Mouse (Mus musculus): Measurements from ENCODE around the gene Sirt5. TPM values are rescaled to one million over a fixed set of nuclear protein-coding genes. Genes with fewer than 3 reads are reported as not detected.

Gene Sirt5
- 10 to 100 TPM; 26.9 to 48.4 TPM for polyA plus RNA-seq (2017; shearing (Covaris generic))

DNA sequence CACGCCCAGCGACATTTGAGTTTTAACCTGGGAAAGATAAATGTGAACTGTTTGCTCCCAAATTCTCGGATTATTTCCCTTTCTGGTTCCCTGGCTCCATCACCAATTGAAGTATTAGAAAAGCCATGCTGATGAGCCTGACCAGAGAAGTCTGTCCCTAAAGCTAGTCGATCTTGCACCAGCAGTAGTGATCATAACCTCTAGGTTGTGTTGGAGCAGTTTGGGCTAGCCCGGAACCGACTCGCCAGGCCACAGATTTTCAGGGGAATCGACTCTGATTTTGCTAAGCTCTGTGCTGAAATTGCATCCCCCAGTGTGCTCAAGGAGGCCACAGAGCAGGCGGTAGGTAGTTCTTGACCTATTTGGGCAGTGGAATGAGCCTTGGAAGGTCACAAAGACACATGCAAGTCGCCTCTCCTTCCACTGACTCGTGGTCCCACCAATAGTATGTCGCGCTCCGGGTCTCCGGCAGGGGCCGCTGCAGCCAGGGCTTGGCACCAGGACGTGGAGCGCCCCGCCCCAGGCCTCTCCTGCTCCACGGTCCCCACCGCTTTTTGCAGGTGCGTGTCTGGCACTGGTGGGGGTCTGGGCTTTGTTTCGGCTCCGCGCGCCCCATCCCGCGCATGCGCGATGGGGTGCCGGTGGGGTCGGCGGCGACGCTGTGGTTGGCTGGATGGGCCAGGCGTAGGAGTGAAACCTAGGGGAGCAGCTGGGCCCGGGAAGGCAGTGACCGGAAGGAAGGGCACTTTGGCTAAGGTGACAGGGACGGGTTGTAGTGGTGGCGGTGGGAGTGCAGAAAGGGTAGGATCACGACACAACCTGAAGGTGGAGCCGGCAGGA is at the start of gene Sirt5:
Gene Sirt5, plus strand, starts transcription at position 512 of the 840 bp plus-strand sequence.
- ATAC-seq, result peak; percentile 92

GRCm38 (mm10) chr13:43317411-43317810 is 47.9 kb upstream of the Sirt5 start:
- ATAC-seq, result no peak

DNA sequence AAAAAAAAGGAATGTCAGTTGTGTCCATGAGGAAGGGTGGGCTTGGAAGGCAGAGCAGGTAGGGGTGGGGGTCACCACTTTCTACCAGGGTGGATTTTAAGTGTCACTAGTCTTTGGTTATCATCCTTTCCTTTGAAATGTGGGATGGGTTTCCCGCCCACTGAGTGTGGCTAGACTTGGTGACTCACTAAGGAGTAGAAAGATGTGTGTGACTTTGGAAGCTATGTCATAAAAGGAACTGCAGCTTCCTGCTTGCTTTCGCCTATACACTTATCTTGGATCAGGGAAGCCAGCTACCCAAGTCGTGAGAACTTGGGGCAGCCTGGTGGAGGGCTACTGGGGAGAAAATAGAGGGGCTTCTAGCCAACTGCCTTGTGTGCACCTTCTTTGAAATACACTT is 45.9 kb upstream of the Sirt5 start:
- ATAC-seq, result no peak

GRCm38 (mm10) chr13:43321492-43321891 is 43.8 kb upstream of the Sirt5 start:
- no peak for ATAC-seq

DNA sequence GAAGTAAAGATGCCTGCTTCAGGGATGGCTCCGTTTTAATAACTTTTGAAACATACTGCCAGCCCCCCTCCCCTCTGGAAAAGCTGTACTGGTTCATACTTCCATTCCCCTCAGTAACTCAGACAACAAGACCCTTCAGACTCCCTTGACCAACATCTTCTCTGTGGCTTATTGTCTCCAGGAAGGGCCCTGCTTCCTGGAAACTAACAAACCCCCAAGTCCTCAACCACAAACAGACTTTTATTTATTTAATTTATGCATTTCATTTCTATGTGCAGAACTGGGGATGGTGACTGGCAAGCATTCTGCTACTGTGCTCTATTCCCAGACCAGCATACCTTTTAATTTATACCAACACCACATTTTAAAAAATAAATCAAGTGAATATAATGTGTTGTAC is 39.9 kb upstream of the Sirt5 start:
- ATAC-seq, result no peak

GRCm38 (mm10) chr13:43331721-43332444 is 33.4 kb upstream of the Sirt5 start:
- ATAC-seq, result no peak

DNA sequence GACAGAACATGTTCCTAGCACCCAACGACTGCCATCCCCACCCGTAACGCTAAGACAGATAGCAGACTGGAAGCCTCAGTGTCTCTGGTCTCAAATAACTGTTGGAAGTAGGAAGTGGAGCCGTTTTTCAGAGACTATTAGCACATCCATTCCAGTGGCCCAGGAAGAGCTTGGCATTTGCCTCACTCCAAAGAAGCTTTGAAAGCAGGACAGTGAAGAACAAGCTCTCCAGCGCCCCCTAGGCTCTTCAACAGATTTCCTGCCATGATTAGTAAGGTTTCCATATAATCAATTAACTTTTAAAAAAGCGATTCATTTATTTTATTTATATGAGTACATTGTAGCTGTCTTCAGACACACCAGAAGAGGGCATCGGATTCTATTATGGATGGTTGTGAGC is 32.7 kb upstream of the Sirt5 start:
- ATAC-seq, result no peak

DNA sequence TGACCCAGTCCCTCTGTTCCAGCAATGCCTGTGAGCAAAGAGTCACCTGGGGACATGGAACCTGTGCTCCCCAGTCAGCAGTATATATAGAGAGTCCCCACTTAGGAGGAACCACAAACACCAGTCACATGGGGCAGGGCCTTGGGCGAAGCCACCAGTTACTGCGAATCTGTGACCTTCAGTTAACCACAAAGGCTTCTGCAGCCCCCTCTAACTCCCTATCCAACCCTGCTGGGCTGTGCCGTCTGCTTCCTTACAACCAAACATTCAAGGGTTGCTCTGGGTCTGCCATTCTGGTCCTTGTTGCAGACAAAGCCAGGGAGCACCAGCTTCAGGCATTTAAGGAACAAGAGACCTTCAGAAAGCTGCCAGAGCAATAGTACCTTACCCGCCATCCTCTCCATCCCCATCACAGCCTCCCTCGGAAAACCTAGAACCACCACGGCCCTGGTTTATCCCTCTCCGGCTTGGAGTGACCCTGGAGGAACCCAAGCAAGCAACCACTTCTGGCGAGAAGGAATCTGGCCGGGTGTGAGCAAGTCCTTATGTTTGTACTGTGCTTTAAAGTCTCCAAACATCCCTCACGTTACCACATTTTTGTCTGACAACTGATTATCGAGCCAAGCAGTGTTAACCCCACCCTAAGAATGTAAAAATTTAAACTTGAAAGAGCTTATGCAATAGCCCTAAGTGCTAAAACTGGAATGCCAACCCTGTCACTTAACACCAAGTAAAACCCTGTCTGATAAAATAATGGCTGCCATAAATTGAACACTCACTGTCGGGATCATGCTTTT is 28.7 kb upstream of the Sirt5 start:
- no peak for ATAC-seq

GRCm38 (mm10) chr13:43338001-43338400 is 27.3 kb upstream of the Sirt5 start:
- no peak for ATAC-seq

- ATAC-seq, result no peak
Observed at GRCm38 (mm10) chr13:43338632-43339031, 26.7 kb upstream of the Sirt5 start.

DNA sequence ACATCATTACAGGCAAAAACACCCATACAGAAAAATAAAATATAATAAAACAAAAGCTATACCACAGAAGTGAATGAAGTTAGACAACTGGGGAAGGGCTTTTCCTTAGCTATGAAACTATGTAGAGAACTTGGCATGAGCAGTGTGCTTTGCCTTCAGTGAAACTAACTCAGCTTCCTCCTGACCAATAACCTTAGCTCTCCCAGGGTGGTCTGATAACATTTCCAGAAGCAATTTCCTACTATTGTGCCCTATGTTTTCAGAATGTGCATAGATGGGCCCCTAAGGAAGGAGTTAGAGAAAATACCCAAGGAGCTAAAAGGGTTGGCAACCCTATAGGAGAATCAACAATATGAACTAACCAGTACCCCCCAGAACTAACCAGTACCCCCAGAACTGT is 18.5 kb upstream of the Sirt5 start:
- no peak for ATAC-seq

- no peak for ATAC-seq
Observed at GRCm38 (mm10) chr13:43349376-43349775, 15.9 kb upstream of the Sirt5 start.

- ATAC-seq, result no peak
Observed at GRCm38 (mm10) chr13:43350489-43351169, 14.7 kb upstream of the Sirt5 start.

DNA sequence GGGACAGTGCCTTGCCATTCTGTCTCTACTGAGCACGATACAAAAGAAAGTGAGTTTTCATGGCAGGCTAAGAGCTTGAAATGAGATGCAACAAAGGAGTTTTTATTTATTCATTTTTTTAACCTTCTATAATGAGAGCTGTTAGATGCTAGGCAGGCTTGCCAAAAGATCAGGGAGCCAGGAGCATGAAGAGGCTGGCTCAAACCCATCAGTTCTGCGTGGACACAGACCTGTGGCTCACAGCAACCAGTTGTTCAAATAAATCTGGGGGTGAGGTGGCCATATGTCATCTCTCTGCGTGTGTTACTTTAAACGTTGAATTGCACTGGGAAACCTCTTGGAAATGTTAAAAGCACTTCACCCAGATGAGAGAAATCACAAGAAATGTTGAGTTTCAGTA is 11.9 kb upstream of the Sirt5 start:
- ATAC-seq, result no peak

- ATAC-seq, result no peak
Observed at GRCm38 (mm10) chr13:43354362-43354761, 10.9 kb upstream of the Sirt5 start.

- ATAC-seq, result no peak
Observed at GRCm38 (mm10) chr13:43356346-43357125, 8.8 kb upstream of the Sirt5 start.

GRCm38 (mm10) chr13:43360534-43360933 is 4.8 kb upstream of the Sirt5 start:
- ATAC-seq, result no peak

GRCm38 (mm10) chr13:43362353-43362752 is 2.9 kb upstream of the Sirt5 start:
- ATAC-seq, result no peak

- ATAC-seq, result no peak
Observed at GRCm38 (mm10) chr13:43365825-43366184, 509 bp downstream of the Sirt5 start.

DNA sequence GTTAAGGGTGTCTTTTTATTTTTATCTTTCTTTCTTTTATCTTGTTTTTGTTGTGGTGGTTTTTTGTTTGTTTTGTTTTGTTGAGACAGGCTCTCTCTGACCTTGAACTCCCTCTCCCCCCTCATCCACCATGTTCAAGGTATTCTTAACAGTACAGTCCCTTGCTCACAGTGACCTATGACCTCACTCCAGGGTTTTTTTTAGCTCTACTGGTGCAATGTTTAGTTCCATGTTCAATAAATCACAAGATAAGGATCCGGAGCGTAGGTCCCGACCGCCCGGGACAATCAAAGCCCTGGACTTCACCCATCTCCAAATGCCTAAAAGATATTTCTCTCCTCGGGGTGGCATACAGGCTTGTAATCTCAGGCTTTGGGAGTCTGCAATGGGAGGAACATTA is 4.8 kb downstream of the Sirt5 start:
- ATAC-seq, result no peak

- ATAC-seq, result no peak
Observed at GRCm38 (mm10) chr13:43372892-43373291, 7.6 kb downstream of the Sirt5 start.

GRCm38 (mm10) chr13:43374205-43374604 is 8.9 kb downstream of the Sirt5 start:
- no peak for ATAC-seq
